ENCODE assay signal across 17 mouse cellular contexts in genomic region chr6:38698233-38698889, GRCm38 (mm10). TPM values are rescaled to one million over a fixed set of nuclear protein-coding genes. Genes with fewer than 3 reads are reported as not detected.
DNase-seq lines count a peak whose midpoint lies in the region; ATAC-seq and TF ChIP-seq lines count a peak whose summit lies in the region.
"Had no signal": no experiment of that assay in that cellular context is flagged by ENCODE, and none has a peak within 500 bp of the region (broad histone marks: within the 10 kb centered on the region; RNA-seq: fewer than 3 reads in every experiment).

No protein-coding gene starts in this region.

- no peaks in the 10 kb centered on the region for H3K4me1 ChIP-seq in hindbrain, embryonic 15.5 days (replicated peaks)
- no peaks in the 10 kb centered on the region for H3K4me1 ChIP-seq in hindbrain, embryonic 14.5 days (replicated peaks; ENCODE audit: control insufficient read depth, insufficient read depth, low read length)
- H3K4me1 ChIP-seq in midbrain, embryonic 11.5 days (ENCODE audit: control insufficient read depth, insufficient read depth, low read length) = no peaks in the 10 kb centered on the region
- no peaks in the 10 kb centered on the region for H3K4me1 ChIP-seq in midbrain, postnatal 0 days (ENCODE audit: insufficient read depth, low read length)
- no peaks in the 10 kb centered on the region for H3K4me1 ChIP-seq in forebrain, embryonic 15.5 days
- no peaks in the 10 kb centered on the region for H3K4me1 ChIP-seq in midbrain, embryonic 16.5 days (ENCODE audit: control insufficient read depth, insufficient read depth, low read length)

- no peak overlapping the region for H3K27ac ChIP-seq in hindbrain, embryonic 15.5 days (replicated peaks)
- H3K27ac ChIP-seq in hindbrain, embryonic 14.5 days = no peak overlapping the region
- H3K27ac ChIP-seq in midbrain, embryonic 11.5 days (ENCODE audit: low read depth, low read length) = no peak overlapping the region
- H3K27ac ChIP-seq in midbrain, postnatal 0 days (ENCODE audit: low read depth, low read length) = no peak overlapping the region
- H3K27ac ChIP-seq in forebrain, embryonic 15.5 days (replicated peaks) = no peak overlapping the region
- H3K27ac ChIP-seq in midbrain, embryonic 16.5 days (ENCODE audit: low read length) = no peak overlapping the region
- H3K27ac ChIP-seq: heart, embryonic 13.5 days; hindbrain, postnatal 0 days; liver, embryonic 14.5 days had no signal

- H3K27me3 ChIP-seq in hindbrain, embryonic 15.5 days = no peaks in the 10 kb centered on the region
- no peaks in the 10 kb centered on the region for H3K27me3 ChIP-seq in hindbrain, embryonic 14.5 days (ENCODE audit: control insufficient read depth, insufficient read depth, low read length)
- H3K27me3 ChIP-seq in midbrain, embryonic 11.5 days (ENCODE audit: control insufficient read depth, insufficient read depth, low read length) = no peaks in the 10 kb centered on the region
- no peaks in the 10 kb centered on the region for H3K27me3 ChIP-seq in midbrain, postnatal 0 days (ENCODE audit: insufficient read depth, low read length)
- no peaks in the 10 kb centered on the region for H3K27me3 ChIP-seq in forebrain, embryonic 15.5 days
- no peaks in the 10 kb centered on the region for H3K27me3 ChIP-seq in midbrain, embryonic 16.5 days (ENCODE audit: control insufficient read depth, insufficient read depth, low read depth, low read length)
- H3K27me3 ChIP-seq: heart, embryonic 13.5 days; Patski had no signal

- no peak overlapping the region for H3K4me3 ChIP-seq in hindbrain, embryonic 15.5 days
- no peak overlapping the region for H3K4me3 ChIP-seq in hindbrain, embryonic 14.5 days (replicated peaks; ENCODE audit: low read length)
- no peak overlapping the region for H3K4me3 ChIP-seq in midbrain, embryonic 11.5 days (ENCODE audit: low read depth, low read length)
- H3K4me3 ChIP-seq in midbrain, postnatal 0 days (ENCODE audit: low read depth, low read length) = no peak overlapping the region
- H3K4me3 ChIP-seq in forebrain, embryonic 15.5 days = no peak overlapping the region
- no peak overlapping the region for H3K4me3 ChIP-seq in midbrain, embryonic 16.5 days (ENCODE audit: low read depth, low read length)
- H3K4me3 ChIP-seq: heart, embryonic 13.5 days had no signal

- no peak overlapping the region for H3K4me2 ChIP-seq in hindbrain, embryonic 15.5 days
- no peak overlapping the region for H3K4me2 ChIP-seq in hindbrain, embryonic 14.5 days (replicated peaks)
- H3K4me2 ChIP-seq in midbrain, embryonic 11.5 days = no peak overlapping the region
- no peak overlapping the region for H3K4me2 ChIP-seq in midbrain, postnatal 0 days (ENCODE audit: low read depth, low read length, poor library complexity, severe bottlenecking)
- no peak overlapping the region for H3K4me2 ChIP-seq in forebrain, embryonic 15.5 days (replicated peaks)
- H3K4me2 ChIP-seq in midbrain, embryonic 16.5 days (ENCODE audit: low read length) = no peak overlapping the region
- H3K4me2 ChIP-seq: heart, embryonic 13.5 days had no signal

- ATAC-seq in hindbrain, embryonic 15.5 days (ENCODE audit: low FRiP score, low read depth) = 0 out of 2 replicates have a peak, but pooled peaks have one; percentile 17
- no peak; the same call in 1 of the 2 replicates for ATAC-seq in hindbrain, embryonic 14.5 days (ENCODE audit: low FRiP score)
- ATAC-seq in midbrain, embryonic 11.5 days (ENCODE audit: low FRiP score) = 0 out of 2 replicates have a peak, but pooled peaks have one; percentile 30
- ATAC-seq in midbrain, postnatal 0 days (ENCODE audit: low FRiP score) = no peak
- ATAC-seq in forebrain, embryonic 15.5 days (replicated peaks) = peak; percentile 29; the same call in 1 of the 2 replicates
- peak; percentile 39; the same call in 1 of the 2 replicates for ATAC-seq in midbrain, embryonic 16.5 days
- ATAC-seq: hindbrain, postnatal 0 days; Patski had no signal

- no peak for TF ChIP-seq CTCF in midbrain, postnatal 0 days (IDR thresholded peaks at IDR 0.05)

- no peaks in the 10 kb centered on the region for H3K9me3 ChIP-seq in hindbrain, embryonic 15.5 days
- H3K9me3 ChIP-seq in hindbrain, embryonic 14.5 days (ENCODE audit: control insufficient read depth, low read length) = no peaks in the 10 kb centered on the region
- no peaks in the 10 kb centered on the region for H3K9me3 ChIP-seq in midbrain, embryonic 11.5 days (ENCODE audit: control insufficient read depth, low read length)
- no peaks in the 10 kb centered on the region for H3K9me3 ChIP-seq in midbrain, postnatal 0 days (ENCODE audit: low read length)
- no peaks in the 10 kb centered on the region for H3K9me3 ChIP-seq in forebrain, embryonic 15.5 days
- no peaks in the 10 kb centered on the region for H3K9me3 ChIP-seq in midbrain, embryonic 16.5 days (replicated peaks; ENCODE audit: control insufficient read depth, low read length, poor library complexity, severe bottlenecking)
- H3K9me3 ChIP-seq: heart, embryonic 13.5 days had no signal

- H3K36me3 ChIP-seq in hindbrain, embryonic 15.5 days = peaks cover 70% of the 10 kb centered on the region
- H3K36me3 ChIP-seq in hindbrain, embryonic 14.5 days (replicated peaks; ENCODE audit: control insufficient read depth, insufficient read depth) = peaks cover 81% of the 10 kb centered on the region
- H3K36me3 ChIP-seq in midbrain, embryonic 11.5 days (ENCODE audit: control insufficient read depth, insufficient read depth, low read length) = peaks cover 40% of the 10 kb centered on the region
- H3K36me3 ChIP-seq in midbrain, postnatal 0 days (ENCODE audit: insufficient read depth, low read length) = peaks cover 66% of the 10 kb centered on the region
- peaks cover 68% of the 10 kb centered on the region for H3K36me3 ChIP-seq in forebrain, embryonic 15.5 days
- peaks cover 41% of the 10 kb centered on the region for H3K36me3 ChIP-seq in midbrain, embryonic 16.5 days (ENCODE audit: control insufficient read depth, insufficient read depth, low read length)

- DNase-seq in hindbrain, embryonic 14.5 days (ENCODE audit: low spot score) = no peak
- no peak for DNase-seq in midbrain, embryonic 11.5 days (ENCODE audit: low spot score, missing footprints)
- no peak for DNase-seq in midbrain, postnatal 0 days (ENCODE audit: low spot score)
- DNase-seq in spleen, postnatal 36 days (ENCODE audit: low spot score in 2 of 2) = no peak
- no peak for DNase-seq in adrenal gland, postnatal 25 days
- DNase-seq: adrenal gland, postnatal 36 days; cerebellum, adult 2 months; spleen, adult 18-20 months; thymus, postnatal 4 days had no signal

- 94% methylated on average over 18 of the region's 18 CpGs for WGBS in hindbrain, embryonic 15.5 days
- WGBS in hindbrain, embryonic 14.5 days = 93% methylated on average over 18 of the region's 18 CpGs
- 95% methylated on average over 18 of the region's 18 CpGs for WGBS in midbrain, embryonic 11.5 days
- whole genome bisulfite sequencing in midbrain, postnatal 0 days = 94% methylated on average over 18 of the region's 18 CpGs
- WGBS in forebrain, embryonic 15.5 days = 93% methylated on average over 18 of the region's 18 CpGs
- WGBS in midbrain, embryonic 16.5 days = 97% methylated on average over 18 of the region's 18 CpGs

- H3K9ac ChIP-seq in hindbrain, embryonic 15.5 days = no peak overlapping the region
- no peak overlapping the region for H3K9ac ChIP-seq in hindbrain, embryonic 14.5 days
- no peak overlapping the region for H3K9ac ChIP-seq in midbrain, embryonic 11.5 days (ENCODE audit: low read length)
- H3K9ac ChIP-seq in midbrain, postnatal 0 days (replicated peaks; ENCODE audit: low read length, poor library complexity, severe bottlenecking) = no peak overlapping the region
- H3K9ac ChIP-seq in forebrain, embryonic 15.5 days (replicated peaks) = no peak overlapping the region
- H3K9ac ChIP-seq in midbrain, embryonic 16.5 days (ENCODE audit: low read depth, low read length) = no peak overlapping the region
- H3K9ac ChIP-seq: heart, embryonic 13.5 days; liver, embryonic 14.5 days had no signal

RNA-seq across cellular contexts. Expression of gene Clec2l, which starts 35.5 kb away (rescaled TPM):
- 36.8 and 43.6 TPM in 2 replicates for polyA plus RNA-seq in hindbrain, embryonic 15.5 days (2015; fragmentation: Nextera tagmentation; extraction: Ambion mirVana)
- 22.3 and 25.2 TPM in 2 replicates for polyA plus RNA-seq in hindbrain, embryonic 14.5 days (2014; fragmentation: Nextera tagmentation; extraction: Ambion mirVana)
- 2.1 and 2.2 TPM in 2 replicates for polyA plus RNA-seq in midbrain, embryonic 11.5 days (2014; fragmentation: Nextera tagmentation; extraction: Ambion mirVana)
- total RNA-seq in midbrain, postnatal 0 days (2014; rRNA removed) = 123 and 128 TPM in 2 replicates
- polyA plus RNA-seq in midbrain, postnatal 0 days (2015; fragmentation: Nextera tagmentation; extraction: Ambion mirVana) = 49.2 and 56.3 TPM in 2 replicates
- polyA plus RNA-seq in forebrain, embryonic 15.5 days (2015; fragmentation: Nextera tagmentation; extraction: Ambion mirVana) = 8.6 and 14.4 TPM in 2 replicates
- 15.6 and 22.9 TPM in 2 replicates for polyA plus RNA-seq in midbrain, embryonic 16.5 days (2015; fragmentation: Nextera tagmentation; extraction: Ambion mirVana)
- total RNA-seq in adrenal gland, postnatal 25 days (2021) = 3.7 and 4.9 TPM in 2 replicates
- total RNA-seq: monocyte, adult 5-6 weeks had no signal

Comparison
In these comparisons a context has a peak if more than half of its experiments do, and no peak if none do; other contexts are left out.
1. ATAC-seq: peak in hindbrain, embryonic 15.5 days (single experiment), midbrain, embryonic 11.5 days (single experiment), forebrain, embryonic 15.5 days (single experiment) and midbrain, embryonic 16.5 days (single experiment); none in hindbrain, embryonic 14.5 days (single experiment) and midbrain, postnatal 0 days (single experiment).